Mouse (Mus musculus) limb, embryonic 14.5 days (tissue): ENCODE data around the gene Acot12. TPM values are rescaled to one million over a fixed set of nuclear protein-coding genes. Genes with fewer than 3 reads are reported as not detected.
A peak's percentile ranks its signal among the peaks of the same experiment; 100 is the strongest.

Experiments used
- ATAC-seq: fragments of 200-750 bp; cut with Nextera tagmentation; 2 replicates; pipeline ENCODE4 v1.8.0; 2017; ENCODE audit warnings: low read depth, moderate number of reproducible peaks, moderate TSS enrichment; ENCODE audit not compliant: low FRiP score
- DNase-seq: peaks from one replicate; pipeline ENCODE4 v3.0.0-alpha.2; 2015; ENCODE audit warnings: low spot score
- H3K27ac ChIP-seq: fragments of 300-500 bp; sonication (generic); replicated peaks from 2 replicates; pipeline ENCODE4 v1.5.1; 2014; ENCODE audit warnings: low read depth, mild to moderate bottlenecking, low read length, moderate library complexity, mixed read lengths
- H3K27me3 ChIP-seq: fragments of 300-500 bp; sonication (generic); 2 replicates; pipeline ENCODE4 v1.6.1; 2014; ENCODE audit warnings: low read length, mixed read lengths; ENCODE audit not compliant: control insufficient read depth, insufficient read depth
- H3K36me3 ChIP-seq: fragments of 300-500 bp; sonication (generic); 2 replicates; pipeline ENCODE4 v1.6.1; 2014; ENCODE audit warnings: mild to moderate bottlenecking, low read length, moderate library complexity, mixed read lengths; ENCODE audit not compliant: control insufficient read depth, insufficient read depth
- H3K4me1 ChIP-seq: fragments of 300-500 bp; sonication (generic); 2 replicates; pipeline ENCODE4 v1.6.1; 2014; ENCODE audit warnings: antibody characterized with exemption, low read length, mixed read lengths; ENCODE audit not compliant: control insufficient read depth, insufficient read depth
- H3K4me2 ChIP-seq: fragments of 300-500 bp; sonication (generic); replicated peaks from 2 replicates; pipeline ENCODE4 v1.6.1; 2014; ENCODE audit warnings: low read depth, mild to moderate bottlenecking, low read length, moderate library complexity; ENCODE audit not compliant: severe bottlenecking
- H3K4me3 ChIP-seq: fragments of 300-500 bp; sonication (generic); replicated peaks from 2 replicates; pipeline ENCODE4 v1.5.1; 2014; ENCODE audit warnings: low read length
- H3K9ac ChIP-seq: fragments of 300-500 bp; sonication (generic); 2 replicates; pipeline ENCODE4 v1.6.1; 2014; ENCODE audit warnings: mild to moderate bottlenecking, low read depth, low read length, moderate library complexity; ENCODE audit not compliant: severe bottlenecking
- H3K9me3 ChIP-seq: fragments of 300-500 bp; sonication (generic); 2 replicates; pipeline ENCODE4 v1.6.1; 2016; ENCODE audit warnings: low read length; ENCODE audit not compliant: control insufficient read depth
- POLR2A ChIP-seq: fragments of 200-500 bp; IDR thresholded peaks from 2 replicates; pipeline ENCODE4 v1.8.0; 2012; ENCODE audit warnings: inconsistent platforms, mild to moderate bottlenecking, moderate library complexity, borderline replicate concordance; ENCODE audit not compliant: insufficient read depth, insufficient read length; ENCODE audit errors: extremely low read depth
- WGBS: fragments of 180-500 bp; shearing (Covaris S2); extraction: QIAGEN DNeasy Blood & Tissue Kit; methylation state at CpG from one replicate; pipeline ENCODE4 v1.1.7; 2014; 5-methylcytosine and 5-hydroxymethylcytosine counted together
- polyA plus RNA-seq, 2 experiments: library from polyadenylated mRNA; depleted of rRNA in 1 of 2; stranded (reverse) in 1 of 2; unstranded in 1 of 2; fragments of >200 nt; fragmentation: Nextera tagmentation in 1 of 2; extraction: Ambion mirVana in 1 of 2; gene quantifications; 2 replicates each; pipeline versions ENCODE4 v1.2.1 to v1.2.3; 2012 to 2014

Acot12 gene
- polyA plus RNA-seq (2012; rRNA removed) (0.09 and 0.11 TPM in 2 replicates), polyA plus RNA-seq (2014; fragmentation: Nextera tagmentation; extraction: Ambion mirVana) (not detected in 2 replicates)

- no peak for ATAC-seq
- WGBS = 10% methylated on average over 45 of the region's 45 CpGs
- Histone ChIP-seq H3K9me3 (no peaks in the 10 kb centered on the region), H3K27ac (no peak within 1 kb of the TSS), H3K4me2 (peak within 1 kb of the TSS; percentile 72), H3K4me1 (no peaks in the 10 kb centered on the region), H3K4me3 (peak within 1 kb of the TSS; percentile 35), H3K36me3 (no peaks in the 10 kb centered on the region), H3K27me3 (peaks cover 8% of the 10 kb centered on the region; the same call in 1 of the 2 replicates), H3K9ac (peak within 1 kb of the TSS; percentile 26; the same call in 1 of the 2 replicates)
- no peak for TF ChIP-seq POLR2A
- DNase-seq = no peak
Measured at GRCm38 (mm10) chr13:91741280-91742047, at the start of gene Acot12. Acot12 (plus strand) TSS chr13:91741512.

GRCm38 (mm10) chr13:91693615-91694014 is 47.7 kb upstream of the Acot12 start:
- 61% methylated on average over 7 of the region's 7 CpGs for WGBS
- H3K27me3 ChIP-seq = no peaks in the 10 kb centered on the region
- no peak for ATAC-seq
- DNase-seq = no peak
- no peak overlapping the region for H3K4me2 ChIP-seq
- TF ChIP-seq POLR2A = no peak
- no peaks in the 10 kb centered on the region for H3K4me1 ChIP-seq
- H3K9ac ChIP-seq = no peak overlapping the region
- no peak overlapping the region for H3K27ac ChIP-seq
- no peak overlapping the region for H3K4me3 ChIP-seq
- no peaks in the 10 kb centered on the region for H3K9me3 ChIP-seq
- H3K36me3 ChIP-seq = peaks cover 32% of the 10 kb centered on the region

GRCm38 (mm10) chr13:91695406-91695805 is 45.9 kb upstream of the Acot12 start:
- Histone ChIP-seq H3K9ac (no peak overlapping the region), H3K27ac (no peak overlapping the region), H3K36me3 (peaks cover 35% of the 10 kb centered on the region), H3K9me3 (no peaks in the 10 kb centered on the region), H3K4me3 (no peak overlapping the region), H3K4me1 (no peaks in the 10 kb centered on the region), H3K27me3 (no peaks in the 10 kb centered on the region), H3K4me2 (no peak overlapping the region)
- DNase-seq (no peak), ATAC-seq (no peak)
- TF ChIP-seq POLR2A = no peak
- 87% methylated on average over 2 of the region's 2 CpGs for WGBS

GRCm38 (mm10) chr13:91696109-91696645 is 45.1 kb upstream of the Acot12 start:
- Histone ChIP-seq H3K27ac (no peak overlapping the region), H3K4me2 (no peak overlapping the region), H3K4me3 (no peak overlapping the region), H3K4me1 (no peaks in the 10 kb centered on the region), H3K9ac (no peak overlapping the region), H3K36me3 (peaks cover 36% of the 10 kb centered on the region), H3K9me3 (no peaks in the 10 kb centered on the region), H3K27me3 (no peaks in the 10 kb centered on the region)
- no peak for ATAC-seq
- no peak for DNase-seq
- no peak for TF ChIP-seq POLR2A
- WGBS = 80% methylated on average over 2 of the region's 2 CpGs

- 22% methylated on average over 3 of the region's 3 CpGs for WGBS
- no peak overlapping the region for H3K4me2 ChIP-seq
- H3K27me3 ChIP-seq = no peaks in the 10 kb centered on the region
- no peak for TF ChIP-seq POLR2A
- peaks cover 39% of the 10 kb centered on the region for H3K36me3 ChIP-seq
- no peaks in the 10 kb centered on the region for H3K4me1 ChIP-seq
- peak; percentile 63 for DNase-seq
- no peak overlapping the region for H3K9ac ChIP-seq
- H3K4me3 ChIP-seq = no peak overlapping the region
- H3K27ac ChIP-seq = no peak overlapping the region
- 0 out of 2 replicates have a peak, but pooled peaks have one; percentile 27 for ATAC-seq
- no peaks in the 10 kb centered on the region for H3K9me3 ChIP-seq
Measured at GRCm38 (mm10) chr13:91697011-91697410, 44.3 kb upstream of the Acot12 start.
